Mouse (Mus musculus) olfactory bulb, adult 2 months (tissue): ENCODE data around the gene Igf1r.

Source experiments
- CTCF ChIP-seq: fragments of 200-500 bp; IDR thresholded peaks from 2 replicates; pipeline ENCODE4 v1.5.1; 2012; ENCODE audit warnings: low read depth, mild to moderate bottlenecking, low read length, moderate library complexity; ENCODE audit not compliant: insufficient read depth
- POLR2A ChIP-seq: fragments of 200-500 bp; IDR thresholded peaks from 2 replicates; pipeline ENCODE4 v1.6.1; 2012; ENCODE audit warnings: mild to moderate bottlenecking, low read depth, low read length, moderate library complexity; ENCODE audit not compliant: insufficient read depth

DNA sequence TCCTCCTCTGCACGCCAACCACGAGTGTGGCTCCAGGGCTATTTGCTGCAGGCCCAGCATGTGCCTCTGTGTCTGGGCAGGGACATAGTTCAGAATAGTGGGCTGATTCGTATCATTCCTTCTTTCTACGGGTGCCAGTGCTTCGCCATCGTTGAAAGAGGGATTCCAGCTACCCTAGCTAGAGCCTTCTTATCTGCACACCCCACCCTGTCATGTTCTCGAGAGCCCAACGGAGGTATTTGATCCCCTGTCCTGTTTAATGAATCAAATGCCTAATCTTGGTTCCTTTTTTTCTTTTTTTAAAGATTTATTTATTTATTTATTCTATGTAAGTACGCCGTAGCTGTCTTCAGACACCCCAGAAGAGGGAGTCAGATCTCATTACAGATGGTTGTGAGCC, 137.1 kb downstream of the Igf1r start:
- TF ChIP-seq CTCF (no peak), POLR2A (no peak)
